Mouse (Mus musculus) kidney, embryonic 14.5 days (tissue): ENCODE data around the gene Npffr2. TPM values are rescaled to one million over a fixed set of nuclear protein-coding genes. Genes with fewer than 3 reads are reported as not detected.

ENCODE experiments used
- ATAC-seq: fragments of 200-750 bp; cut with Nextera tagmentation; 2 replicates; pipeline ENCODE4 v1.8.0; 2017; ENCODE audit warnings: moderate number of reproducible peaks, mild to moderate bottlenecking, moderate TSS enrichment, moderate library complexity; ENCODE audit not compliant: low FRiP score, low TSS enrichment
- H3K27ac ChIP-seq: fragments of 300-500 bp; sonication (generic); 2 replicates; pipeline ENCODE4 v1.5.1; 2014; ENCODE audit warnings: low read depth, mild to moderate bottlenecking, low read length, moderate library complexity, mixed read lengths
- H3K27me3 ChIP-seq: fragments of 300-500 bp; sonication (generic); 2 replicates; pipeline ENCODE4 v1.6.1; 2014; ENCODE audit warnings: mild to moderate bottlenecking, low read length; ENCODE audit not compliant: control insufficient read depth, insufficient read depth
- H3K36me3 ChIP-seq: fragments of 300-500 bp; sonication (generic); 2 replicates; pipeline ENCODE4 v1.6.1; 2014; ENCODE audit warnings: low read length, mixed read lengths; ENCODE audit not compliant: control insufficient read depth, insufficient read depth
- H3K4me1 ChIP-seq: fragments of 300-500 bp; sonication (generic); 2 replicates; pipeline ENCODE4 v1.6.1; 2014; ENCODE audit warnings: low read length, mixed read lengths; ENCODE audit not compliant: control insufficient read depth, insufficient read depth
- H3K4me2 ChIP-seq: fragments of 300-500 bp; sonication (generic); replicated peaks from 2 replicates; pipeline ENCODE4 v1.6.1; 2014; ENCODE audit warnings: low read depth, mild to moderate bottlenecking, low read length
- H3K4me3 ChIP-seq: fragments of 300-500 bp; sonication (generic); 2 replicates; pipeline ENCODE4 v1.5.1; 2014; ENCODE audit warnings: mild to moderate bottlenecking, low read length
- H3K9ac ChIP-seq: fragments of 300-500 bp; sonication (generic); 2 replicates; pipeline ENCODE4 v1.6.1; 2014; ENCODE audit warnings: low read depth, mild to moderate bottlenecking, low read length, moderate library complexity
- H3K9me3 ChIP-seq: fragments of 300-500 bp; sonication (generic); 2 replicates; pipeline ENCODE4 v1.6.1; 2016; ENCODE audit warnings: low read length; ENCODE audit not compliant: control insufficient read depth
- WGBS: fragments of 180-500 bp; shearing (Covaris S2); extraction: QIAGEN DNeasy Blood & Tissue Kit; methylation state at CpG from one replicate; pipeline ENCODE4 v1.1.7; 2014; 5-methylcytosine and 5-hydroxymethylcytosine counted together
- polyA plus RNA-seq: library from polyadenylated mRNA; unstranded; fragments of >200 nt; fragmentation: Nextera tagmentation; extraction: Ambion mirVana; gene quantifications from 2 replicates; pipeline ENCODE4 v1.2.1, GENCODE M21; 2014

Gene Npffr2
- polyA plus RNA-seq, 1 experiment from 2014 or later = not detected

DNA sequence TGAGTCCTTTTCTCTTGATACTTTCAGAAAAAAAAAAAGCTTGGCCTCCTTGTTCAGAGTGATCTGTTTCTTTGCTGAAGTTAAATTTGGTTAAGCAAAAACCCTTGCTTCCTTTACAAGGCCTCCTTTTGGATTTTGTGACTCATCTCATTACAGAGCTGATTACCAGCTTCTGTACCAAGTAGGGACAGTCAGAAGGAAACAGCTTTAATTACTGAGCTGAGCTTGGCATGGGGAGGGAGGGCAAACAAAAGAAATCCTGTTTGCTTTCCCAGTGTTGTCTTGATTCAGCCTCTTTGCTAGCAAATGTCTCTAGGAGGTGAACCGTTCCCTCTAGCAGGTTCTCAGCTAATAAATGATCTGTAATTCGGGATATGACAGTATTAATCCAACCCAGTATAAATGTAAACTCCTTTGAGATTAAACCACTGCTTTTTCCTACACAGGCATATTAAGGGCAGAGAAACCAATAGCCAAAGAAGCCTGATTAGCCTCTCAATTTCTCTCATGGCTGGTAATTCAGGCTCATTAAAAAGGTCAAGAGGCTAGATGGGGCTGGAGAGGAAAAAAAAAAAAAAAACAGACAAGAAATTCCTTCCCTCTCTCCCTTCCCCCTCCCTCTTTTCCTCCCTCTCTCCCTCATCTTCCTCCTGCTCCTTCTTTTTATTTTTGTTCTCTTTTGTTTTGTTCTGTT lies 84.2 kb downstream of the Npffr2 start:
- Histone ChIP-seq H3K9ac (no peak overlapping the region), H3K4me2 (no peak overlapping the region), H3K4me3 (no peak overlapping the region), H3K27ac (no peak overlapping the region), H3K36me3 (no peaks in the 10 kb centered on the region), H3K9me3 (no peaks in the 10 kb centered on the region), H3K4me1 (no peaks in the 10 kb centered on the region), H3K27me3 (no peaks in the 10 kb centered on the region)
- WGBS = 68% methylated on average over 2 of the region's 2 CpGs
- ATAC-seq = no peak

GRCm38 (mm10) chr5:89612262-89612661 lies 85.0 kb downstream of the Npffr2 start:
- ATAC-seq = no peak
- Histone ChIP-seq H3K27ac (no peak overlapping the region), H3K36me3 (no peaks in the 10 kb centered on the region), H3K4me1 (no peaks in the 10 kb centered on the region), H3K9me3 (no peaks in the 10 kb centered on the region), H3K4me2 (no peak overlapping the region), H3K9ac (no peak overlapping the region), H3K4me3 (no peak overlapping the region), H3K27me3 (no peaks in the 10 kb centered on the region)
- 71% methylated on average over 6 of the region's 6 CpGs for WGBS

DNA sequence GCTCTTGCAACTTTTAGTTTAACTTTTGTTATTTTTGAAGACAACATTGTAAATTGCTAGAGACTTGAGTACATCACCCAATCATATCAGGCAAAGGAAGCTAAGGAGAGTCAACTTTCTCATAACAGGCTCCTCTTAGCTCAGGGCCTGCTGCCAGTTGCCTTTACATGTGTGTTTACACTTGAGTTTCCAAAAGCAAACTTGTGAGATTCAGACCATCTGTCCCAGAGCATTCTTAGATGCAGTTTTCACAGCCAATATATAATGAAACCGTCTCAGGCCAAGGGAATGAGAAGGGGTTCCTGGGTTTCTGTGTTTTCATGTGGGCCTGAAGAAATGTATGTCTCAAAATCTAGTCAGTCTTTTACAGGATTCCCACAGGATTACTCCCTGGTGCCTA lies 104.4 kb downstream of the Npffr2 start:
- no peaks in the 10 kb centered on the region for H3K9me3 ChIP-seq
- H3K27me3 ChIP-seq = no peaks in the 10 kb centered on the region
- no peaks in the 10 kb centered on the region for H3K4me1 ChIP-seq
- 63% methylated on average over 1 of the region's 1 CpGs for WGBS
- no peak overlapping the region for H3K4me3 ChIP-seq
- no peak for ATAC-seq
- H3K27ac ChIP-seq = no peak overlapping the region
- H3K4me2 ChIP-seq = no peak overlapping the region
- H3K36me3 ChIP-seq = no peaks in the 10 kb centered on the region
- H3K9ac ChIP-seq = no peak overlapping the region

Other genes with a start within 250 kb of the Npffr2 start
- 4.8 and 5.1 TPM in 2 replicates for gene Gc, start 69.5 kb upstream of the Npffr2 start, polyA plus RNA-seq